Mouse (Mus musculus): Measurements from ENCODE around the gene Ildr2. TPM values are rescaled to one million over a fixed set of nuclear protein-coding genes. Genes with fewer than 3 reads are reported as not detected.

Gene Ildr2
- polyA plus RNA-seq, 1 experiment, result 1.9 TPM

DNA sequence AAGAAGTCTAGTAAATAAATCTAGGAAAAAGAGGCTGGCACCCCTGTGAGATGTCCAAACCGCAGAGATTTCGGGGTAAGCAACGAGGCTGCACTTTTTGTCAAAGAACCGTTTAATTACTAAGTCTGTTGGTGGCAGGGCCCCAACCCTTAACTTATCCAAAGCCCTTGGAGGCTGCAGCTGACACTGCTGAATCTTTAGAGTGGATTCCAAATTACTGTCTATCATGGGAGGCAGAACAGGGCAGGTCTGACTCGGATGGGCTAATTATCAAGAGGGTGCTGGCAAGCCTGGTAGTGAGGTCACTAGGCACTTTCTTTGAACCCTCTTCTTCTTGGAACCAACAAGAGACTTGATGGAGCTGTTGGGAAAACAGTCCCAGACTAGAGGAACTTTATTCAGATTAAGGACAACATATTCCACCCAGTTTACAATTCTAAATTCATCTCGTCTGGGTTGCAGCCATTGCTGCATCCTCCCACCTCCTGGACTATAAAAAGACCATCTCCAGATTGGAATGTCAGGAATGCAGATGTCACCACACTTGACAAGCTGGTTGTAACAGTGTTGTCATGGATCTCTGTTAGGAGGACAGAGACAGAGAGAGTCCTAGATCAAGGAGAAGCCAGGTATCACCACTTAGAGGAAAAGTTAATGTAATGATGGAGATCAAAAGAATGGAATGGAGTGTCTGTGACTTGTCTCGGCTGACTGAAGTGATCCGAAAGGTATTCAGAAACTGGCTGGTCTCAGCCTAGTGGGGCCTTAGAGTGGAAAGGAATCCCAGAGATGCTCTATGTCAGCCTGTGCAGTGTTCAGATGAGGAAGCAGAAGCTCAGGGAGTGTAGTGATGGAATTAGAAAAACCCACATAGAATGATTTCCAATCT is 50.7 kb downstream of the Ildr2 start:
- Histone ChIP-seq H3K4me3 (no peak overlapping the region), H3K36me3 (ENCODE audit: control insufficient read depth, insufficient read depth) (no peaks in the 10 kb centered on the region), H3K4me2 (ENCODE audit: low read depth) (no peak overlapping the region), H3ac (ENCODE audit: control insufficient read depth, insufficient read length) (no peak overlapping the region), H3K79me2 (ENCODE audit: control insufficient read depth, insufficient read depth) (no peaks in the 10 kb centered on the region), H3K27me3 (ENCODE audit: control insufficient read depth, insufficient read depth, insufficient read length) (no peaks in the 10 kb centered on the region)
- TF ChIP-seq TCF3 (IDR thresholded peaks at IDR 0.05; ENCODE audit: insufficient read length, low read depth) (no peak), TCF12 (IDR thresholded peaks at IDR 0.05; ENCODE audit: insufficient read depth, poor library complexity, severe bottlenecking) (no peak), E2F4 (IDR thresholded peaks at IDR 0.05; ENCODE audit: insufficient read depth) (no peak), POLR2AphosphoS2 (IDR thresholded peaks at IDR 0.05; ENCODE audit: insufficient read length, low read depth) (no peak), MYOD1 (IDR thresholded peaks at IDR 0.05; ENCODE audit: control insufficient read depth in 1 of 3, insufficient read length in 2 of 3, low read depth in 2 of 3) (no peak), MYOG (IDR thresholded peaks at IDR 0.05; ENCODE audit: control insufficient read depth in 1 of 3, insufficient read depth in 1 of 3, insufficient read length in 2 of 3, low read depth in 2 of 3) (no peak), POLR2A (IDR thresholded peaks at IDR 0.05; ENCODE audit: insufficient read length, low read depth) (no peak)

DNA sequence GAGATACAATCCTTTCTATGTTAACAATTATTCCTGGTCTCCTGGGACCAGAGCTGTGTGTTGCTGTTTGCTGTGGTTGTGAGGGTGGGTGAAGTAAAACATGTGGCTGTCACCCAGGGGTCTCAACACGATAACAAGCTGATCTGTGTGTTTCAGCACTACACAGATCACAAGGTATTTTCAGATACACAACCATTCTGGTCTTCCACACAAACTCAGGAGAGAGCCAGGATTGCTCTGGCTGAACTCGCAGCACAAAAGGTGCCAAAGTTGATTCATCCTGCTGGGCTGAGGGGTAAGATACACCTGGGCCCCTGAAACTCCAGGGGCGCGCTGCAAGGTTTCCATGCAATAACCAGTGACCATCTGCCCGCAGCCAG is 54.5 kb downstream of the Ildr2 start:
- H3K4me2 ChIP-seq (ENCODE audit: low read depth), result no peak overlapping the region
- no peaks in the 10 kb centered on the region for H3K79me2 ChIP-seq (ENCODE audit: control insufficient read depth, insufficient read depth)
- no peak overlapping the region for H3ac ChIP-seq (ENCODE audit: control insufficient read depth, insufficient read length)
- TF ChIP-seq TCF3 (IDR thresholded peaks at IDR 0.05; ENCODE audit: insufficient read length, low read depth) (no peak), TCF12 (IDR thresholded peaks at IDR 0.05; ENCODE audit: insufficient read depth, poor library complexity, severe bottlenecking) (no peak), MYOD1 (IDR thresholded peaks at IDR 0.05; ENCODE audit: control insufficient read depth in 1 of 3, insufficient read length in 2 of 3, low read depth in 2 of 3) (no peak), POLR2A (IDR thresholded peaks at IDR 0.05; ENCODE audit: insufficient read length, low read depth) (no peak), POLR2AphosphoS2 (IDR thresholded peaks at IDR 0.05; ENCODE audit: insufficient read length, low read depth) (no peak), E2F4 (IDR thresholded peaks at IDR 0.05; ENCODE audit: insufficient read depth) (no peak), SRF (IDR thresholded peaks at IDR 0.05; ENCODE audit: control insufficient read depth, insufficient read length, low read depth) (no peak), MAX (IDR thresholded peaks at IDR 0.05; ENCODE audit: low read depth) (no peak), USF1 (IDR thresholded peaks at IDR 0.05; ENCODE audit: low read depth) (no peak), REST (IDR thresholded peaks at IDR 0.05; ENCODE audit: insufficient read depth, insufficient read length) (no peak), CEBPB (IDR thresholded peaks at IDR 0.05; ENCODE audit: insufficient read depth, poor library complexity, severe bottlenecking) (no peak), MYOG (IDR thresholded peaks at IDR 0.05; ENCODE audit: control insufficient read depth in 1 of 3, insufficient read depth in 1 of 3, insufficient read length in 2 of 3, low read depth in 2 of 3) (no peak)
- H3K36me3 ChIP-seq (ENCODE audit: control insufficient read depth, insufficient read depth), result no peaks in the 10 kb centered on the region
- no peak overlapping the region for H3K4me3 ChIP-seq
- H3K27me3 ChIP-seq (ENCODE audit: control insufficient read depth, insufficient read depth, insufficient read length), result no peaks in the 10 kb centered on the region

DNA sequence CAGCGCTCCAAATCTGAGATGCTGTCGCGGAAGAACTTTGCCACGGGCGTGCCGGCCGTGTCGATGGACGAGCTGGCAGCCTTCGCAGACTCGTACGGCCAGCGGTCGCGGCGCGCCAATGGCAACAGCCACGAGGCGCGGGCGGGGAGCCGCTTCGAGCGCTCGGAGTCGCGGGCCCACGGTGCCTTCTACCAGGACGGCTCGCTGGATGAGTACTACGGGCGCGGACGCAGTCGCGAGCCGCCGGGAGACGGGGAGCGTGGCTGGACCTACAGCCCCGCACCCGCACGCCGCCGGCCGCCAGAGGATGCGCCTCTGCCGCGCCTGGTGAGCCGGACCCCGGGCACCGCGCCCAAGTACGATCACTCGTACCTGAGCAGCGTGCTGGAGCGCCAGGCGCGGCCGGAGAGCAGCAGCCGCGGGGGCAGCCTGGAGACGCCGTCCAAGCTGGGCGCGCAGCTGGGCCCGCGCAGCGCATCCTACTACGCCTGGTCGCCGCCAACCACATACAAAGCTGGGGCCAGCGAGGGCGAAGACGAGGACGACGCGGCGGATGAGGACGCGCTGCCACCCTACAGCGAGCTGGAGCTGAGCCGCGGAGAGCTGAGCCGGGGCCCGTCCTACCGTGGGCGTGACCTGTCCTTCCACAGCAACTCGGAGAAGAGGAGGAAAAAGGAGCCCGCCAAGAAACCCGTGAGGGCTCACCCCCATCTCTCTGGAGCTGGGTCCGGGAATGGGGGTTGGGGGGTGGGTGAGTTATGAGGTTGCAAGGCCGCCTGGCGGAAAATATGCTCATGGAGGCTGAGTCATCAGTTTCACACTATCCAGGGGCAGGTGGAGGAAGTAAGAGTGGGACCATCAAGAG is 55.1 kb downstream of the Ildr2 start:
- Histone ChIP-seq H3K4me3 (no peak overlapping the region), H3ac (ENCODE audit: control insufficient read depth, insufficient read length) (no peak overlapping the region), H3K4me2 (ENCODE audit: low read depth) (no peak overlapping the region), H3K27me3 (ENCODE audit: control insufficient read depth, insufficient read depth, insufficient read length) (no peaks in the 10 kb centered on the region), H3K79me2 (ENCODE audit: control insufficient read depth, insufficient read depth) (no peaks in the 10 kb centered on the region), H3K36me3 (ENCODE audit: control insufficient read depth, insufficient read depth) (no peaks in the 10 kb centered on the region)
- no peak for TF ChIP-seq REST (IDR thresholded peaks at IDR 0.05; ENCODE audit: insufficient read depth, insufficient read length)
- peak in 1 of 3 experiments; percentile 7 for TF ChIP-seq MYOG (IDR thresholded peaks at IDR 0.05; ENCODE audit: control insufficient read depth in 1 of 3, insufficient read depth in 1 of 3, insufficient read length in 2 of 3, low read depth in 2 of 3)

DNA sequence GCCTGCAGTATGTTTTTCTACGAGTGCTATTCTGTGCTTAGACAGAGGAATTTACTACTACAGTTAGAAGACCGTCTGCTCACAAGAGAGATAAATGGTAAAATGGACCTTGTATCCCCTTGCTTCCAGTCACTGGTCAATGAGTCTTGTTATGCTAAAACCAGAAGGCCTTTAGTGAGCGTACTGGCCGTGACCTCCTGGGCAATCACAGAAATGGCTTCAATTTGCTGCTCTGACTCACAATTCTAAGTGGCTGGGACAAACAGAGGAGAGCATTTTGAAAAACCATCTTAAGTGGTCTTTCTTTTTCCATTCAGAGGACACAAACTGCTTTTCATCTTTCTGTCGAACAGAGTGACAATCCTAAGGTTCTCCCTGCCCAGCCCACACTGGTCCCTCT is 57.2 kb downstream of the Ildr2 start:
- Histone ChIP-seq H3K36me3 (ENCODE audit: control insufficient read depth, insufficient read depth) (no peaks in the 10 kb centered on the region), H3K79me2 (ENCODE audit: control insufficient read depth, insufficient read depth) (no peaks in the 10 kb centered on the region), H3K4me3 (no peak overlapping the region), H3K27me3 (ENCODE audit: control insufficient read depth, insufficient read depth, insufficient read length) (no peaks in the 10 kb centered on the region), H3K4me2 (ENCODE audit: low read depth) (no peak overlapping the region), H3ac (ENCODE audit: control insufficient read depth, insufficient read length) (no peak overlapping the region)
- no peak for TF ChIP-seq MAX (IDR thresholded peaks at IDR 0.05; ENCODE audit: low read depth)

DNA sequence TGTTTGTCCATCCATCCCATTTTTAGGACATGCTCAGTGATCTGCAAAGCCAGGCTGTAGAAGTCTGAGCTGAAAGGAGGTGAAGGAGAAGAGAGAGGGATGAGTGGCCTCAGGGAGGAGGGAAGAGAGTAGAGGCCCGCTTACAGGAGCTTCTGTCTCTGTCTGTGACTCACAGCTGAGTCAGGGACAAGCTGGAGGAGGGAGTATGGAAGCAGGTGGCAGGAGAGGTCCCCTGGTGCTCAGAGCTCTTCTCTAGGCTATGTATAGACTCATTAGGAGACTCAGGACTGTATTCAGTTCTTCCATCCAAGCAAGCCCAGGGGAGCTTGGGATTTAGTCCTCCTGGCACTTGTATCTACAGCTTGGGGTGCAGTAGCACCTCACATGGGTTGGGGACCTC is 59.7 kb downstream of the Ildr2 start:
- H3ac ChIP-seq (ENCODE audit: control insufficient read depth, insufficient read length), result no peak overlapping the region
- H3K4me3 ChIP-seq, result no peak overlapping the region
- no peak overlapping the region for H3K4me2 ChIP-seq (ENCODE audit: low read depth)
- H3K27me3 ChIP-seq (ENCODE audit: control insufficient read depth, insufficient read depth, insufficient read length), result no peaks in the 10 kb centered on the region
- no peaks in the 10 kb centered on the region for H3K36me3 ChIP-seq (ENCODE audit: control insufficient read depth, insufficient read depth)
- no peaks in the 10 kb centered on the region for H3K79me2 ChIP-seq (ENCODE audit: control insufficient read depth, insufficient read depth)
- TF ChIP-seq MAX (IDR thresholded peaks at IDR 0.05; ENCODE audit: low read depth) (no peak), MYOD1 (IDR thresholded peaks at IDR 0.05; ENCODE audit: control insufficient read depth in 1 of 3, insufficient read length in 2 of 3, low read depth in 2 of 3) (peak in 1 of 3 experiments; percentile 59)

Measured in myocyte (in vitro differentiated cells).